Mouse (Mus musculus): ENCODE results near the gene Gm37240. TPM values are rescaled to one million over a fixed set of nuclear protein-coding genes. Genes with fewer than 3 reads are reported as not detected.
A peak's percentile ranks its signal among the peaks of the same experiment; 100 is the strongest.

Gm37240 gene
- total RNA-seq, 1 experiment from 2014 or later = 4.2 TPM

DNA sequence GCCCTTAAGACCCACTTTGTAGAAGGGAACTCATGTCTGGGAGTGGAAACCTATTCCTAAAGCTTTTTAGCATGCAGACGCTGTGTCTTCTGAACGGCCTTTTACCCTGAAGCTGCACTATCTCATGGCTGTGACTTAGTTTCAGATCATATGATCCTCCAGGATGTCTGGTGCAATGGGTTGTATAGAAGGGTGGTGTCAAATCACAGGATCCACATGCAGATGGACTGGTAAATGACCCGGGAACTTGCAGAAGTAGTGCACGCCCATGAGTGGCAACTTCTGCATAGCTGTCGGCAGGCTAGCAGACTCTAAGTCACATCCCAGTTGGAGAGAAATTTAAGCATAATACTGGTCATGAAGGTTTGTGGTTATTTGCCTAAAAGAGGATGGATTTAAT is 1139.2 kb downstream of the Gm37240 start:
- no peak for DNase-seq

- DNase-seq = peak; percentile 64
Measured at GRCm38 (mm10) chr3:84745537-84746189, 1141.7 kb downstream of the Gm37240 start.

- DNase-seq = no peak
Measured at GRCm38 (mm10) chr3:84744707-84745106, 1142.6 kb downstream of the Gm37240 start.

DNA sequence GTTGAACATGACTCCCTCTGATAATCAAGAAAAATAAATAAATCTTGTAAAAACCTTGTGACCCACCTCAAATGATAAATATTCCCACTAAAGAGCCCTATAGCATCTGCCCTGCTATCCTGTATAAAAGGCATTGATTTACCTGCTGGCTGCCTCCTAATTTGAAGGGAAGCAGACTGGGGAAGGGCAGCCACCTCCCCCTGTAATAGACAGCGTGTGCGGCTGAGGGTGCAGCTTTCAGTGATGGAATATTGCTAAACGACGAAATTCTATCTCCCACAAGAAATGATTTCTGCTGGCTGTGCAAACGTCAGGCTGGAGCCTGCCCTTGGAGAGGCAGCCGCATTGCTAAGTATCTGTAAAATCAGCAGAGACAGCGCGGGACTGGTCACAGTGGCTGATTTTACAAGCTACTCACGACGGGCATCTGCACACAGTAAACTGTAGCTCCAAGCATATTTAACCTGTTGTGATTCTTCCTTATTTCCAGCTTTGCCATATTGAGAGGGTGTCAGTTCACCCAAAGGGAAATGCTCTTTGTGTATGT is 1147.2 kb downstream of the Gm37240 start:
- no peak for DNase-seq

DNA sequence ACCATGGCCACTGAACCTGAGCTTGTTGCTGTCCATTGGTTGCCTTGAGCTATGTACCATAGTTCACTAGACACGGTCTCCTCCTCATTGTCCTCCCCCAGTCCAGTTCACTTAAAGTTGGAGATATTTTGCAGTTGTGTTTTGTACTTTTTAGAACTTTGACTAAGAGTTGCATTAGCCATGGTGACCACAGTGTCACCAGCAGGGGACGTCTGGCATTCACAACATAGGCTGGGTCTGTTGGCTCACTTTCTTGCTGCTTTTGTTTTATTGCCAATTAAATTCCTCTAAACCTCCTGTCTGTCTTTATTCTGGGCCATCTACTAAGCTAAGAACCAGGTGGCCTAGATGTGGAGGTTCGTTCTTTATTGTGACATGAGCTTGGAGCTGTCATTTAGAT is 1150.2 kb downstream of the Gm37240 start:
- DNase-seq = no peak

- peak; percentile 21 for DNase-seq
Measured at GRCm38 (mm10) chr3:84735716-84736115, 1151.6 kb downstream of the Gm37240 start.

DNA sequence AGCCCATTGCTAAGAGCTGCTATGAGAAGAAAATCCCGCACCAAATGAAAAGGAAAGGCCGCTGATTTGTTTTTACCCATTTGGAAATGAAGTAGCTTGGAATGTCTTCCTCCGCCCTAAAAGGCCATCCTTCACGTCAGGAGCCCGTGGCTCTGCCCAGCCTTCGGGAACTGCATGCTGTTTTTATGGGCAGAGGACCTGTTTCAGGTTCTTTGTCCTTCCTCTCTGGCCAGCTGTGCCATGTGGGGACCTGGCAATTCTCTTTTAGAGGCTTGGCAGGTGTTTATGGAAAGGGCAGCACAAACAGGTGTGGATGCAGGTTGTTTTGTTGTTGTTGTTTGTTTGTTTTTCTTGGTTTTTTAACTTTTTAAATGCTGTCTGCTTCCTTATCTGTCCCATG is 1154.8 kb downstream of the Gm37240 start:
- no peak for DNase-seq

DNA sequence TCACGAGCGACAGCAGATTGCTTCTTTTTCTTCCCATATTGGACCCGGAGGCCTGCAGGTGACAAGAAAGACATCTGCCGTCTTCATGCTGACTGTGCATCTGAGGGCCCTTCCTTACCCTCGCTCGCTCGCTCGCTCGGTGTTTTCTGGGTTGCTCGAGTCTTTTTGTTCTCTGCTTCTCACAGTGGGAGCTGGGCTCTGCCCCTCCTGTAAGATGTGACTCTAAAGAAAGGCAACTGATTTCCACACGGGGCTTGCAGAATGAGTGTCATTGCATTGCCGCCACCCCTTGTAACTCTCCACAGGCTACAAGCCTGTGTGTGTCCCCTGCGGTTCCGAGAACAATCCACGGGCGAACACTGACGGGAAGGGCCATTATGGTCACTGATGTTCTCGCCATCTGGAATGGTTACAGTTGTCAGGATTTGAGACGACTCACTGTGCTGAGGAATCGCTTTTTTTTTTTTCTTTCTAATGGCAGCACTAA is 1155.3 kb downstream of the Gm37240 start:
- DNase-seq = no peak

DNA sequence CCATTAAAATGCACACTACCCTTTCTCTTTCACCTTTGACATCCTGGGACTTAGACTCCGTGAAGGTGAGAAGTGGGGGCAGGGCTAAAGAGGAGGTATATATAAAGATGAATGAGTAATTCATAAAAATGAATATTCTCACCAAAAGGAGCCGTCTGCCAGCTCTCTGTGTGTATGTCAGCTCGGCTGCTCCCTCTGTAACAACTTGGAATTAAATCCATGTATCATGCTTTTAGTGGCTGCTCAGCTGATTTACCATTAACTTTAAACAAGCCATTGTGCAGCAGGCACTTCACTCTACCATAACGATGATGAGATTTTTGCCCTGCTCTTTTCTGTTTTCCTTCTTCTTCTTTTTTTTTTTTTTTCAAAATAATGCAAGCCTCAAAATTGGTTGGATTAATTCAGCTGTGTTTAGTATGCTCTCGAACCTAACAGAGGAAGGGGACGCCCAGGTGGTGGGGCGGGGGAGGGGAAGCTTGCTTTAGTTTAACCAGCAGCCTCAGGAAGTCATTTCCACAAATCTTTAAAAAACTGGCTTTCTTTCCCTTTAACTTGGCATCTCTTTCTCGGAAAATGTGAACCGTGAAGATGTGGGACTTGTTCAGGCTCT is 1155.8 kb downstream of the Gm37240 start:
- no peak for DNase-seq

- no peak for DNase-seq
Measured at GRCm38 (mm10) chr3:84731003-84731402, 1156.3 kb downstream of the Gm37240 start.

DNA sequence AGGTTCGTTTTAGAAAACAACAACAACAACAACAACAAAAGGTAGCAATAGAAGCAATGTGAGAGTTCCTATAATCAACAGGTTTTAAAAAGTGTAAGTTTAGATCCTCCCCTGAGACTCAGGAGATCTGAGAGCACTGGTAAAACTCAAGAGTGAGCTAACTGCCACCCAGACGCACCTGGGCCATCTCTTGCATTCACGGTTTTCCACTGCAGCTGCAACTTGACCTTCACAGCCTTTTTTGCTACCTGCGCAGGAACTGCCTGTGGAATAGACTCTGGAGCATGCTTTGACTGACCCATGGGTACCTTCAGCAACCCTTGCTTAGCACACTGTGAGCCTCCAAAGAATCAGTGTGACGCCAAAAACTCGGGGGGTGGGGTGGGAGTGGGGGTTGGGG is 1157.5 kb downstream of the Gm37240 start:
- no peak for DNase-seq

DNA sequence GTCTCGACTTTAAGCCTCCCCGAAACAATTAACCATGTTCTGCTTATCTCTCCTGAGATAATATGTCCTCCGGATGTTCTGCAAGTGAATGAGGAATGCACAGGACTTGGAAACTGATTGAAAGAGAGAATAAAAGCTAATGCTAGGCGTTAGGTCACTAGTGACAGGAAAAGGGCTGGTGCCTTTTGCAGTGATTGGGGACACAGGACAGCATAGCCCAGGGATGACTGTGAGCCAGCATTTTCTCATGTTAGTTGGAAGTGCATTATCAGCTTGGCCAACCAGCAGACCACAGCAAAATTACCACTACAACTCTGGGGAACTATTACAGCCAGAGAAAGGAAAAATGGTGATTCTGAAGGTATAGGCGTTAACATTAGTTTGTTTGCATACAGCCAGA is 1163.3 kb downstream of the Gm37240 start:
- DNase-seq = no peak

- no peak for DNase-seq
Measured at GRCm38 (mm10) chr3:84722680-84723079, 1164.6 kb downstream of the Gm37240 start.

GRCm38 (mm10) chr3:84715073-84715768 is 1172.1 kb downstream of the Gm37240 start:
- no peak for DNase-seq

DNA sequence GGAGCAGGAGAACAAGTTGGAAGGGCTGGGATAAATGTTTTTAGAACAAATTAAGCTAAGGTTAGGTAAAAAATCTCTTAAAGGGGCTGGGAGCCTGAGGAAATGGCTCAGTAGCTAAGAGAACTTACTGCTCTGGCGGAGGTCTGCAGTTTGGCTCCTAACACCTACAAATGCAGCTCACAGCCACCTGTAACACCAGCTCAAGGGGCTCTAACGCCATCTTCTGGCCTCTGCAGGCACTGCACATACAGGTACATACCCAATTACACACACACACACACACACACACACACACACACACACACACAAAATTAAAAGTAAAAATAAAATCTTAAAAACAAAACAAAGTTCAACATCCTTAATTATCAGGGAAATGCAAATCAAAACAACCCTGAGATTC is 1174.4 kb downstream of the Gm37240 start:
- DNase-seq = no peak

DNA sequence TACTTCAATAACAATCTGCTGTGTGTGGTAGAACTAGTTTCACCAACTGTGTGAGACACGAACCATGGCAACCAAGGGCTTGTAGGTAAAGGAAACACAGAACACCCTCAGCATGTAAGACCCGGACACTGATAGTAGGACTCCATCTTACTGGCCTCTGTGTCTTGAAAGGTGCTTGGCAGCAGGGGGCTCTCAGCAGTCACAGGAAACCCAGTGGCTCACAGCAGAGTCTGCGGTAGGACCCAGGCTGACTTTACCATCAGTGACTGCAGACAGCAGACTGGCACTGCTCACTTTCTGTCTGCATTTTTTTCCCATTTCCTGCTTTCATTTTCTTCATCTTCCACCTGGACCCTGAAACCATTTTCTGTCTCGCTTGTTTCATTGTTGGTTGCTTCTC is 1176.6 kb downstream of the Gm37240 start:
- no peak for DNase-seq

- DNase-seq = no peak
Measured at GRCm38 (mm10) chr3:84709967-84710366, 1177.4 kb downstream of the Gm37240 start.

- no peak for DNase-seq
Measured at GRCm38 (mm10) chr3:84709100-84709499, 1178.2 kb downstream of the Gm37240 start.

DNA sequence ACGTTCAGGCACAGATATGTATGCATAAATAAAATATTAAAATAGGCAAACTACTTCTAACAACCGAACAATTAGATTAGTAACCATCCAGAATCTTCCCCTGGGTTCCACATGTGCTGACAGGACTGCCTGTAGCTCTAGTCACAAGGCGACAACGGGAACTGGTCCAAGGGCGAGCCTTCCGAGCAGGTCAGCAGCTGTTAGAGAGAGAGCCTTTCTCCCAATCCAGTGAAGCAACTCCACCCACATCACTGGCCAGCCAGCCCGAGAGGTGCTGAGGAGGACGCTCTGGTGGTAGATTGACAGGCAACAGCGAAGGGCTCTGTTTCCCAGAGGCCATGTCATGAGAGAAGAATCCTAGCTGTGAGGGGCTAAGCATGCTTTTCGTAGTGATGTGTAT is 1178.8 kb downstream of the Gm37240 start:
- no peak for DNase-seq

DNA sequence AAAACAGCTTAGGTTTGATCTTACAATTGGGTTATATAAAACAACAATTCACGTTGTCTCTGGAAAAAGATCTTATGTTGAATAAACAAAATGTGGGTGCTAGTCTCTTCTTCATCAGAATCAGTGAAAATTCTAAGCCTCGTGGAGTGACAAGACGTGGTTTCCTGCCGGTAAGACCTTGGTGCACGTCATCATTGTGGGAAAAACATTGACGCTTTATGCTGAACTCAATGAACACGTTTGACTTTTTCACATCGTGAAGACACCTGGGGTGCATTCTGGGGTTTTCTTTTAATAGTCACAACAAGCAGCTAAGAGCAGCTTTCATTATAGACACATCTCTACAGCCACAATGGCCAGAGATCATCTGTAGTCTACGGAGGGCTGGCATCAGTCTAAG is 1182.1 kb downstream of the Gm37240 start:
- DNase-seq = no peak

DNA sequence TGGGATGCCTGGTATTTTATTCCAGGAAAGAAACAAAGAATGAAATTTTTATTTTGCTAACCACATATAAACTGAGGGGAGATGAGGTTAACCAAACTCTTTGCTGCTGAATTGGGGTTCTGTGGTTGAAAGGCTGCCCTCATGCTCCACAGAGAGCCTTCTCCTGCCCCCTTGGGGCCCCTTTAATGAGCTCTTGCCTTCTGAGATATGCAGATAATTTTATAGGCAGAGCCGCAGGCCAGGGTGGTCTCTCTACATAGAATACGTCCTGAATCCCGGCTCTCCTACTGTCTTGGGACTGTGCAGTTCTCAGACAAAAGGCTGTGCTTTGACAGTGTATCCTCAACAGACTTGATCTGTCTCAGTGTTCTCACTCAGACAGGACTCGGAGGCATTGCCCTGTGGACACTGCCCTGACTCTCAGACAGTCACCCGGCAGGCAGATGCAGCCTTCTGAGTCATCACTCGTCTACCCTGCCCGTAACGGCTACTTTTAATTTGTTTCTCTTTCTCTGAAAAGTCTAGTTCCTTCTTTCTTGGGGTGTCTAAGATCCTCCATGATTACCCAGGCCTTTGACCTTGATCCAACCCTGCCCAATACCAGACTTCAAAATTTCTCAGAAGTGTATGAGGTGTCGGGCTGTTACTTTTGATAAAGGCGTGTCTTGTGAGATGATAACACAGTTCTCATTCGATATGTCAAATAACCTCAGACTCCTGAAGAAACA is 1184.1 kb downstream of the Gm37240 start:
- peak; percentile 47 for DNase-seq

DNA sequence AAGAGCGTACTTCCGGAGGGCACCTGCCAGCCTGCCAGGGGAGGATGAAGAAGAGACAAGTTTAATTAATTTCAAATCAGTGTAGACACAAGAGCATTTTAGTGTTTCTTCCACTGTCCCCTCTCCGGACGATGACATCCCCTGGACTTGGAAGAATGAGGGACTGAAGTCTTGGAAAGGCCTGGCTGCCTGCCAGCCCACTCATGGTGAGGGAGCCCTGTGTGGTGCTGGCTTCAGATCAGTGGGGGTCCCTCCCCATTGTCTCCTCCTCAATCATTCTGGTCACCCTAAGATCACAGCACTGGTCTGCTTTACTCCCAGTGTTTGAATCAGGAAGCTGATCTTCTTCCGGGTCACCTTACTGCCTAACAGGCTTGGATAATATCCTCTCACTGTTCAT is 1185.4 kb downstream of the Gm37240 start:
- no peak for DNase-seq

- no peak for DNase-seq
Measured at GRCm38 (mm10) chr3:84701509-84701908, 1185.8 kb downstream of the Gm37240 start.

All from adrenal gland, postnatal 14 days (tissue).